Mouse (Mus musculus): ENCODE results near the gene Inpp5a. TPM values are rescaled to one million over a fixed set of nuclear protein-coding genes. Genes with fewer than 3 reads are reported as not detected.

Gene Inpp5a
- polyA plus RNA-seq, 1 experiment from 2014 or later = 96.3 TPM

GRCm38 (mm10) chr7:139467177-139467895 is 78.4 kb downstream of the Inpp5a start:
- no peak; the same call in 1 of the 2 replicates for ATAC-seq (ENCODE audit: insufficient number of reproducible peaks, low FRiP score)
- 46% methylated on average over 10 of the region's 10 CpGs for WGBS
- H3K4me3 ChIP-seq = no peak overlapping the region
- no peaks in the 10 kb centered on the region for H3K36me3 ChIP-seq
- H3K9ac ChIP-seq = peak overlapping the region; percentile 69
- peak overlapping the region; percentile 18 for H3K4me2 ChIP-seq
- H3K4me1 ChIP-seq (replicated peaks) = peaks cover 79% of the 10 kb centered on the region
- no peaks in the 10 kb centered on the region for H3K27me3 ChIP-seq (replicated peaks)
- H3K9me3 ChIP-seq (replicated peaks) = no peaks in the 10 kb centered on the region
- H3K27ac ChIP-seq (ENCODE audit: poor library complexity, severe bottlenecking) = peak overlapping the region; percentile 100

GRCm38 (mm10) chr7:139467896-139468279 is 79.0 kb downstream of the Inpp5a start:
- peak; percentile 85 for ATAC-seq (ENCODE audit: insufficient number of reproducible peaks, low FRiP score)
- Histone ChIP-seq H3K36me3 (no peaks in the 10 kb centered on the region), H3K4me1 (replicated peaks) (peaks cover 79% of the 10 kb centered on the region), H3K9ac (peak overlapping the region; percentile 69), H3K9me3 (replicated peaks) (no peaks in the 10 kb centered on the region), H3K27ac (ENCODE audit: poor library complexity, severe bottlenecking) (peak overlapping the region; percentile 100), H3K4me3 (no peak overlapping the region), H3K4me2 (peak overlapping the region; percentile 18; the same call in 1 of the 2 replicates), H3K27me3 (replicated peaks) (no peaks in the 10 kb centered on the region)
- 24% methylated on average over 4 of the region's 4 CpGs for WGBS

- no peaks in the 10 kb centered on the region for H3K9me3 ChIP-seq (replicated peaks)
- 12% methylated on average over 2 of the region's 2 CpGs for WGBS
Observed at GRCm38 (mm10) chr7:139468440-139468839, 79.5 kb downstream of the Inpp5a start.

GRCm38 (mm10) chr7:139469457-139469856 is 80.5 kb downstream of the Inpp5a start:
- H3K9ac ChIP-seq = peak overlapping the region; percentile 53; the same call in 1 of the 2 replicates
- peaks cover 84% of the 10 kb centered on the region for H3K4me1 ChIP-seq (replicated peaks)
- no peaks in the 10 kb centered on the region for H3K36me3 ChIP-seq

More at GRCm38 (mm10) chr7:139468440-139468839, 79.5 kb downstream of the Inpp5a start:
- Histone ChIP-seq H3K27ac (ENCODE audit: poor library complexity, severe bottlenecking) (peak overlapping the region; percentile 100), H3K4me3 (no peak overlapping the region), H3K36me3 (no peaks in the 10 kb centered on the region), H3K9ac (peak overlapping the region; percentile 53), H3K4me1 (replicated peaks) (peaks cover 79% of the 10 kb centered on the region), H3K4me2 (peak overlapping the region; percentile 14; the same call in 1 of the 2 replicates), H3K27me3 (replicated peaks) (no peaks in the 10 kb centered on the region)
- ATAC-seq (ENCODE audit: insufficient number of reproducible peaks, low FRiP score) = no peak

GRCm38 (mm10) chr7:139470481-139470880 is 81.6 kb downstream of the Inpp5a start:
- no peaks in the 10 kb centered on the region for H3K36me3 ChIP-seq
- no peaks in the 10 kb centered on the region for H3K27me3 ChIP-seq (replicated peaks)
- no peak overlapping the region for H3K27ac ChIP-seq (ENCODE audit: poor library complexity, severe bottlenecking)
- H3K4me1 ChIP-seq (replicated peaks) = peaks cover 87% of the 10 kb centered on the region
- H3K4me3 ChIP-seq = no peak overlapping the region
- H3K9me3 ChIP-seq (replicated peaks) = no peaks in the 10 kb centered on the region
- no peak for ATAC-seq (ENCODE audit: insufficient number of reproducible peaks, low FRiP score)
- no peak overlapping the region for H3K4me2 ChIP-seq
- no peak overlapping the region for H3K9ac ChIP-seq
- WGBS = 63% methylated on average over 2 of the region's 2 CpGs

More at GRCm38 (mm10) chr7:139469457-139469856, 80.5 kb downstream of the Inpp5a start:
- H3K27ac ChIP-seq (ENCODE audit: poor library complexity, severe bottlenecking) = peak overlapping the region; percentile 100
- H3K4me2 ChIP-seq = no peak overlapping the region
- ATAC-seq (ENCODE audit: insufficient number of reproducible peaks, low FRiP score) = no peak
- WGBS = 75% methylated on average over 4 of the region's 4 CpGs
- no peak overlapping the region for H3K4me3 ChIP-seq
- H3K27me3 ChIP-seq (replicated peaks) = no peaks in the 10 kb centered on the region
- no peaks in the 10 kb centered on the region for H3K9me3 ChIP-seq (replicated peaks)

- 75% methylated on average over 1 of the region's 1 CpGs for WGBS
- no peaks in the 10 kb centered on the region for H3K9me3 ChIP-seq (replicated peaks)
- ATAC-seq (ENCODE audit: insufficient number of reproducible peaks, low FRiP score) = no peak
- no peak overlapping the region for H3K4me3 ChIP-seq
- H3K27ac ChIP-seq (ENCODE audit: poor library complexity, severe bottlenecking) = peak overlapping the region; percentile 46
- H3K4me2 ChIP-seq = no peak overlapping the region
- no peaks in the 10 kb centered on the region for H3K27me3 ChIP-seq (replicated peaks)
- peaks cover 79% of the 10 kb centered on the region for H3K4me1 ChIP-seq (replicated peaks)
- no peak overlapping the region for H3K9ac ChIP-seq
- H3K36me3 ChIP-seq = no peaks in the 10 kb centered on the region
Observed at GRCm38 (mm10) chr7:139472052-139472451, 83.1 kb downstream of the Inpp5a start.

GRCm38 (mm10) chr7:139472865-139473549 is 84.1 kb downstream of the Inpp5a start:
- Histone ChIP-seq H3K9ac (0 out of 2 replicates have a peak overlapping the region, but pooled peaks have one; percentile 27), H3K27ac (ENCODE audit: poor library complexity, severe bottlenecking) (peak overlapping the region; percentile 46), H3K9me3 (replicated peaks) (no peaks in the 10 kb centered on the region), H3K27me3 (replicated peaks) (no peaks in the 10 kb centered on the region), H3K4me3 (no peak overlapping the region), H3K4me2 (peak overlapping the region; percentile 9; the same call in 1 of the 2 replicates), H3K4me1 (replicated peaks) (peaks cover 70% of the 10 kb centered on the region), H3K36me3 (peaks cover 3% of the 10 kb centered on the region; the same call in 1 of the 2 replicates)
- ATAC-seq (ENCODE audit: insufficient number of reproducible peaks, low FRiP score) = peak; percentile 72
- WGBS = 22% methylated on average over 7 of the region's 7 CpGs

- peaks cover 48% of the 10 kb centered on the region for H3K4me1 ChIP-seq (replicated peaks)
- 45% methylated on average over 4 of the region's 4 CpGs for WGBS
- H3K4me3 ChIP-seq = no peak overlapping the region
- H3K9me3 ChIP-seq (replicated peaks) = no peaks in the 10 kb centered on the region
- H3K27me3 ChIP-seq (replicated peaks) = no peaks in the 10 kb centered on the region
- peaks cover 16% of the 10 kb centered on the region for H3K36me3 ChIP-seq
- H3K9ac ChIP-seq = no peak overlapping the region
- ATAC-seq (ENCODE audit: insufficient number of reproducible peaks, low FRiP score) = 0 out of 2 replicates have a peak, but pooled peaks have one; percentile 30
- no peak overlapping the region for H3K27ac ChIP-seq (ENCODE audit: poor library complexity, severe bottlenecking)
- H3K4me2 ChIP-seq = no peak overlapping the region
Observed at GRCm38 (mm10) chr7:139475896-139476295, 87.0 kb downstream of the Inpp5a start.

- Histone ChIP-seq H3K4me2 (no peak overlapping the region), H3K9ac (no peak overlapping the region), H3K27ac (ENCODE audit: poor library complexity, severe bottlenecking) (no peak overlapping the region), H3K27me3 (replicated peaks) (no peaks in the 10 kb centered on the region), H3K9me3 (replicated peaks) (no peaks in the 10 kb centered on the region), H3K36me3 (peaks cover 22% of the 10 kb centered on the region), H3K4me3 (no peak overlapping the region), H3K4me1 (replicated peaks) (peaks cover 45% of the 10 kb centered on the region)
- WGBS = 70% methylated on average over 2 of the region's 2 CpGs
- ATAC-seq (ENCODE audit: insufficient number of reproducible peaks, low FRiP score) = no peak
Observed at GRCm38 (mm10) chr7:139476700-139477099, 87.8 kb downstream of the Inpp5a start.

- H3K4me2 ChIP-seq = no peak overlapping the region
- H3K9me3 ChIP-seq (replicated peaks) = no peaks in the 10 kb centered on the region
- no peak for ATAC-seq (ENCODE audit: insufficient number of reproducible peaks, low FRiP score)
- 88% methylated on average over 3 of the region's 3 CpGs for WGBS
- H3K27ac ChIP-seq (ENCODE audit: poor library complexity, severe bottlenecking) = no peak overlapping the region
- no peak overlapping the region for H3K4me3 ChIP-seq
- no peak overlapping the region for H3K9ac ChIP-seq
- H3K4me1 ChIP-seq (replicated peaks) = peaks cover 34% of the 10 kb centered on the region
- H3K27me3 ChIP-seq (replicated peaks) = no peaks in the 10 kb centered on the region
- peaks cover 31% of the 10 kb centered on the region for H3K36me3 ChIP-seq
Observed at GRCm38 (mm10) chr7:139477748-139478147, 88.8 kb downstream of the Inpp5a start.

GRCm38 (mm10) chr7:139479077-139479476 is 90.2 kb downstream of the Inpp5a start:
- H3K27me3 ChIP-seq (replicated peaks) = no peaks in the 10 kb centered on the region
- no peak for ATAC-seq (ENCODE audit: insufficient number of reproducible peaks, low FRiP score)
- no peak overlapping the region for H3K27ac ChIP-seq (ENCODE audit: poor library complexity, severe bottlenecking)
- H3K9ac ChIP-seq = no peak overlapping the region
- peaks cover 38% of the 10 kb centered on the region for H3K36me3 ChIP-seq
- H3K4me2 ChIP-seq = no peak overlapping the region
- WGBS = 50% methylated on average over 1 of the region's 1 CpGs
- H3K4me3 ChIP-seq = no peak overlapping the region
- H3K9me3 ChIP-seq (replicated peaks) = no peaks in the 10 kb centered on the region
- H3K4me1 ChIP-seq (replicated peaks) = peaks cover 29% of the 10 kb centered on the region
